Mouse (Mus musculus) thymus, postnatal 10 days (tissue): Measurements from ENCODE around the gene Pdlim7.

Experiments
- DNase-seq, 2 experiments: peaks; one replicate each; pipeline ENCODE4 v3.0.0; 2021; ENCODE audit warnings: low spot score in 2 of 2

The Pdlim7 gene

DNA sequence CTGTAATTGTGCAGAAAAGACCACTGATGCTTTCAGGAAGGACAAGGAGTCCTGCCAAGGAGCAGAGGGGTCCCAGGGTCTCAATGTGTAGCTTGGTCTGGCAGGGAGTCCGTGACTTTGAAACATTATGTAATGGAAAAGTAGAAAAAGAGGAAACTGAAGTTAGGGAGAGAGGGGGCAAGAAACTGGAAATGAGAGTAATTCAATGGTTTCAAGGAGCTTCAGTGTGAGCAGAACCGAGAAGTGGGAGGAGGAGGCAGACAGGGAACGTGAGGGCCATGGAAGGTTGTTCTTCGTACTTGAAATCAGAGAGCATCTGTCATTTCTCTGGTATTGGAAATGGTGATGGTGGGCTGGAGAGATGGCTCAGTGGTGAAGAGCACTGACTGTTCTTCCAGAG is 6.1 kb upstream of the Pdlim7 start:
- DNase-seq: no peak

DNA sequence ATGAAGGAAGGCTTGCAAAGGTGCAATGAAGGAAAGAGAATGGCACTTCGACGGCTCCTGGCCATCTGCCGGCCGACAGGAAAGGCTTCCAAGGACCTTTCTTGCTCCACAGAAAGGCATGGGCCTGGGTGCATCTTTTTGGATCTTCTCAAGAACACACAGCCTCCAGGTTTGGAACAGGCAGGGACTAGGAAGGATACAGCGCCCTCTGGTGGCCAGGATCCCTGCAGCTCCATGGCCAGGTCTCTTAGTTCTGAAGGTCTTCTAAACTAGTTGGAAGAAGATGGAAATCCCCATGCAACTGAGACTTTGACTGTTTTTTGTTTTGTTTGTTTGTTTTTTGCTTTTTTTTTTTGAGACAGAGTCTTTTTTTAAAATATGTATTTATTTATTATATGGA is 3.5 kb upstream of the Pdlim7 start:
- peak; percentile 53 to 90 for DNase-seq

DNA sequence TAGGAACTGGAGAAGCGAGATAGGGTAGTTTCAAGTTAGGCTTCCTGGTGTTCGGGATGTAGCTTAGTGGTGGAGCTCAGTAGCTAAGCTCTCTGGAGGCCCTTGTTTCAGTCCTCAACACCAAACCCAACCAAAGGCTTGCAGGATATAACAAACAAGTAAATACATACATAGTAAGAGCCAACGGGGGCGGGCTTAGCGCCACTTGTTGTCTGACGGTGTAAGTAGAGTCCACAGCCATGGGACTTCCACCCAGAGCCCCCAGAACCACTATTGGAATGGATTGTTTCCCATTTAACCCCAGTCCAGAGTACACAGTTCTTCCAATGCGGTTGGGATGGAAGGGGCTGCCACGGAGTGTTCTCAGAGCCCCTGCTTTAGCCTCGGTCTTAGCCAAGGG is 352 bp upstream of the Pdlim7 start:
- DNase-seq: no peak

DNA sequence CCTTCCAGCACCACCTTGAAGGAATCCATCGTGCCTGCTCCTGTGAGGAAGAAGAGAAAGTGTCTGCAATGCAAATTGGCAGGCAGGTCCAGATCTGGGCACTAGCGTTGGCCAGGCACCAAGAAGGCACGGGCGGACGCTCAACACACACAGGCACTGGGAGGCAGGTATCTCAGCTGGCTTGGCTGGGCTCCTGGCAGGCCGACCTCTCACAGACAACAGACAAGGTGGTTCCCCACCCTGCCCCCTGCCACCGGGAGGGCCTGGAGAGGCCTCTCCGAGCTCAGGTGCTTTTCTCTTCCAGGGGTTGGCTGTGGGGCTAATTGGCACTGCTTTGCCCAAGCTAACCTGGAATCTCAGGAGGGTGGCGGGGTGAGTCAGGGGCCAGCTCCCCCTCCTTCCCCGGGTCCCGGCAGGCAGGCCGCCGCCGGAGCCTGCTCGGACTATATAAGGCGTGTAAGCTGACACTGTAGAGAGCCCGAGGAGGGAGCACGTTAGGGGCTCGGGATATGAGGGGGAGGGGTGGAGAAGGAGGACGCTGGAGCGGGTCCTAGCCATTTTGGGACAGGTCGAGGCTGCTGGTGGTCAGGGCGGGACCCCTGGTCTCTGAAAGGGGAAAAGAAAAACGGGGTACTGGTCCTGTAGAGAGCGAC is 971 bp downstream of the Pdlim7 start:
- DNase-seq: no peak

DNA sequence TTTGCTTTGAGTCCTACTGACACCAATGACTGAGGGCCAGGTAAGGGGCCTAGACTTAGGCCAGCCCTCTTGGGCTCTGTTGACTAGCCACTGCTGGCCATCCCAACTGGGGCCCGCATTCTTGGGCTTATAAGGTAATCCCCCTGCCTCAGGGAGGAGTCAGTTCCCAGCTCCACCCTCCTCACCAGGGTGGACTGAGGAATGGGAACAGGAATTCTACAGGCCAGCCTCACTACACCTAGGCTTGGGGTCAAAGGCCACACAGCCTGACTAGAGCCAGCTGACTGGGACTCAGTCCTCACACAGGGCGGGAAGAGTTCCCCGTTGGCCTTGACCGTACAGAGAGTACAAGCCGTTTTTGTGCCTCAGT is 2.0 kb downstream of the Pdlim7 start:
- DNase-seq: no peak

DNA sequence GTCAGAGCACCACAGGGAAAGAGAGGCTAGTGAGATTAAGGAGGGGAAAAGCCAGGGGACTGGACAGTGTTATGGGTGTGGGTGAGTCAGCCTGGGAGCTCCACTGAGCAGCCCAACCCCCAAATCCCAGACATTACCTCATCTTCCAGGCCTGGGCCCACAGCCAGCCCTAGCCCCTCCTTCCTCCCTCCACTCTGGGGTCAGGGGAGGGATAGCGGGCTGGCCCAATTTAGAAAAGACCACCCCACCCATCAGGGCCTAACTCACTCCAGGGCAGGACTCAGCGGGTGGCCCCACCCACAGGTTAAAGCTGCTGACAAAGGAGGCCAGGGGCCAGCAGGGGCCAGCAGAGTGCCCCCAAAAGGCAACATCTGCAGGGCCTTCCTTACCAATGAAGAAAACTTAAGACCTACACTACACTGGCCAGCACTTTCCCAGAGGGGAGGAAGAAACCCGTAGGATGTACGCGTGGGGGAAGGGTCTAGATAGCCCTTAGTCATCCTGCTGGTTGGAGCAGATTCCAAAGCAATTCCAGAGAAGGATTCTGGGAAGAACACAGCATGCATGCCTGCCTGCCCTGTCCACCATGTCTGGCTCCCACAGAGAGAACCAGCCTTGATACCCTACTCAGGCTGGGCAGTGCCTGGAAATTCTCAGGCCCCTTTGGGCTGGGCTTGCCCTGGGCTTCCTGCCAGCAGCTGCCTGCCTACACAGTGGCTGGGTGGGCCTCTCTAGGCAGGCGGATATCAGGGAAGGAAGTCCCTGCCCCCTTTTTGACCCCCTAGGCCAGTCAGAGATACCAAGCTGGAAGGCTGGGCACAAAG is 2.6 kb downstream of the Pdlim7 start:
- DNase-seq: no peak

DNA sequence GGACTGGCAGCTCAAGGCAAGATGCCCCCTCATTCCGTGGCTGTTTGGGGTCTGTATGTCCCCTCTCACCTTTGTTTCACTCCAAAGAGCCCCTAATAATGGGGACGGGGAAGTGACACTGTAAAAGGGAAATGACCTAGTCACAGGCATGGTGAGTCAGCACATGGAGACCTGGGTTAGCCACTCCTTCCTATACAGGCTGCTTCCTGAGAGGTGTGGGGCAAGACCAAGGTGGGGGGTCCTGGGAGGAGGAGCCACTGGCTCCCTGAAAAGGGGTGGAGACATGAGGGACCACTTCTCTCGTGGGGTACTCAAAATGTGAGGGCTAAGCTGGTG is 3.2 kb downstream of the Pdlim7 start:
- no peak for DNase-seq

DNA sequence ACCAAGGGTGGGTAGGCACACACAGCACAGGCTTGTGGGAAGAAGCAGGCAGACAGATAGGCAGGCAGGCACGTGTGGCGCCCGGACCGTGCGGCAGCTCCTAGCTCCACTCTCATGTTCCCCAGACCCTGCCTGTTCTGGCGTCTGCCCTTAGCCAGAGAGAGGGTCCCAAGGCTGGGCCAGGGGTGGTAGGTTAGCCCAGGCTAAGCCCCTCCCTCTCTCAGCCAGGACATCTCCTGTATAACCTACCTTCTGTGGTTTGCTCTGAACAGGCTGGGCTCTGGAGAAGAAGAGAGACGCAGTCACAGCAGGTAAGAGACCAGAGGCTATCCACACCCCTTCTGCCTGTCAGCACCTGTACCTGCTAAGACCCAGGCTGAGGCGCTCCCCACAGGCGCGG is 4.9 kb downstream of the Pdlim7 start:
- DNase-seq: no peak

DNA sequence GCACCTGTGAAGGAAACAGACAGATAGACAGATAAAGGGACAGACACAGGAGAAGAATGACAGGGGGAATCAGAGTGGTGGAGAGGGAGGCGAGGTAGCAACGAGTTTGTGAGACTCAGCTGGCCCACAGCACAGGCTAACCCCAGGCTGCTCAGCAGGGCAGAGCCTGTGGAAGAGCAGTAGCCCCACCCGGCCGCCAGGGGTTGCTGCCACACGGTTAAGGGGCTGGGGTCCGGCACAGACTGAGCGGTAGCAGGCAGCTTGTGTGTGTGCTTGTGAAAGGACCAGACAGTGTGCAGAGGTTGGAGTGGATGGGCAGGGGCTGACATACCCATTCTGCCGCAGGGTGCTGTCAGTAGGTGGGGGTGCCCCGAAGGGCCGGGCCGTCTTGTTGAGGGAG is 5.6 kb downstream of the Pdlim7 start:
- no peak for DNase-seq

DNA sequence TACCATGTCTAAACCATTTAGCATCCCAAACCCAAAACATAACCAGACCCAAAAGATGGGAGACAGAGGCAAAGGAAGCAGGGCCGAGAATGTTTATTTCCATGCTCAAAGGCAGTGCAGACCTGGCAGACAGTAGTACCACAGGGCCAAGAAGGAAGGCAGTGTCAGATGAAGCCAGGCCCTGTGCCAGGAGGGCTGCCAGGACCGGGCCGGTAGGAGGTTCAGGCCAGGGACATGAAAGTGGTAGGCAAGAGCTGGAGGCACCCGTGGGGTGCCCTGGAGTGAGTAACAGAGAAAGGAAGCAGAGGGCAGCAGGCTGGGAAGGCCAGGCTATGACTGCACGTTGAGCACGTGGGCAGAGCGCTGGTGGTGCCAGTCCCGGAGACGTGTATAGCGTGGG is 6.8 kb downstream of the Pdlim7 start:
- no peak for DNase-seq

DNA sequence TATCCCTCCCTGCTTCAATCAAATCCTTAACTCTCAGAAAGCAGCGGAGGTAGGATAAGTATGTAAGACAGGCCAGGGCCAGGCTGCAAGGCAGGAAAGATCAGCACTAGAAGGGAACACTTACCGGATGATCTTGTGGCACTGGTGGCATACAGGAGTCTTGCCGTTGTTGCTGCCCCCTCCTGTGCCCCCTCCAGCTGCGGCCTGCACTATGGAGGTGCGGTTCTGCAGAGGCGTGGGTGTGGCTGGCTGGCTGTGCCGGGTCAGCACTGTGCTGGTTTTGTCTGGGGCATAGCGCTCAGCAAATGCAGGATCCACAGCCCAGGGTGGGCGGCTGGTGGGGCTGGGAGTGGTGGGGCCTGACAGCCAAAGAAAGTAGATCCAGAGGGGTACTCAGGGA is 7.7 kb downstream of the Pdlim7 start:
- DNase-seq: no peak

DNA sequence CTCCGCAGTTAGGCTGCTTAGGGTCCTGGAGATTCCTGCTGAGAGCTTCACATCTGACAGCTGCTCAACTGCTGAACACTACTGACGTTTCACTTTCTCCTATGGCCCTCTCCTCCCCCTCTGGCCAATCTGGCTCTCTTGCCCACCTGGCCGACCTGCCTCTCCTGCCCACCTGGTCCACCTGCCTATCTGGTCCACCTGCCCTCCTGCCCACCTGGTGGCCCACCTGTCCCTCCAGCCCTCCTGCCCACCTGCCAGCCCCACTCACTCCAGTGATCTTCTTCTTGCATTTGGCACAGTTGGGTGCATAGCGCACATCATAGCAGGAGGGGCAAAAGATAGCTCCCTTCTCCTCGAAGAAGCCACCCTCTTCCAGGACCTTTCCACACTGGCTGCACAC is 9.1 kb downstream of the Pdlim7 start:
- DNase-seq: no peak

DNA sequence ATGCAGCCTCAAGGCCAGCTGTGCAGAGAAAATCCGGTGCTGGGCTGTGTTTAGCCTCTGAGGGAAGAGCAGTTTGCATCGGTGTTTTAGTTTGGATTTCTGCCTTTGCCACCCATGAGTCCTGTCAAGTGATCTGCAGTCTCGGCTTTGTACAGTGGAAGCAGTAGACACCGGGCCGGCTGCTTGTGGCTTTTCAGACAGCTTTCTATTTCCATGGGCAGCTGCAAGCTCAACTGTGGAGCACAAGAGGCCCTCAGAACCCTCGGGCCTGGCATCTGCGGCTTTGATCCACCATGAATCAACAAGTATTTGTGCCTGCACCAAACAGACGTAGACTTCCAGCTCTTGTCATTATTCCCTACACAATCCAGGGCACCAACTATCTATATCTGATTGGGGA is 11.1 kb downstream of the Pdlim7 start:
- DNase-seq: no peak

DNA sequence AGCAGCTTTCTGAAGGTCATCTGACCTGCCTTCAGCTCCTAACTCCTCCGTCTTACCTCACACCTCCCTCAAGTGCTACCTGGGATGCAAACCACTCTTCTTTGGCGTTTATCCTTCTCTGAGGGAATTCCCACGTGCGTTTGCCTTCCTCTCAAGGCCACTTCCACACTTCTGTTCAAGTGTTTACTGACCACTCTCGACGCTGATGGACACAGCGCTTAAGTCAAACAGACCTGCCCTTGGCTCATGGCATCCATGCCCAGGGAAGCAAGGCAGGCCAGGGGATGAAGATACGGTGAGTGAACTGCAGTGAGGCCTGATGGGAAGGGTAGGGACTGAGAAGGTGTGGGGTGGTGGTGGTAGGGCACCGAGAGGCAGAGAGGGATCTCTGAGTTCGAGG is 12.9 kb downstream of the Pdlim7 start:
- no peak for DNase-seq

DNA sequence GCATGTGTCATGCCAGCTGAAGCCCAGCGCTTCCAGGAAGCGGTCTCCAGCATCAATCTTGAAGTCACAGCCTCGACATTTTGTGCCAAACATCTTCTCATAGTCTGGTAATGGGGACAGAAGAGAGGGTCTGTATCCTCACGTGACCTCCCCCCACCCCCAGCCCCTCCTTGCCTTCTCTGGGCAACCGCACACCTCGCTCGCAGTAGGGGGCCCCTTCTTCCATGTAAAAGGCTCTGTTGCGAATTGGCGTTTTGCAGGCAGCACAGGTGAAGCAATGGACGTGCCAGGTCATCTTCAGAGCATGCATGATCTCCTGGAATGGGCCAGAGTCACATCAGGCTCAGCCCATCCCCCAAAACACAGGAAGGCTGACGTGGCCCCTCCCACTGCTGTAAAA is 14.6 kb downstream of the Pdlim7 start:
- DNase-seq: no peak

DNA sequence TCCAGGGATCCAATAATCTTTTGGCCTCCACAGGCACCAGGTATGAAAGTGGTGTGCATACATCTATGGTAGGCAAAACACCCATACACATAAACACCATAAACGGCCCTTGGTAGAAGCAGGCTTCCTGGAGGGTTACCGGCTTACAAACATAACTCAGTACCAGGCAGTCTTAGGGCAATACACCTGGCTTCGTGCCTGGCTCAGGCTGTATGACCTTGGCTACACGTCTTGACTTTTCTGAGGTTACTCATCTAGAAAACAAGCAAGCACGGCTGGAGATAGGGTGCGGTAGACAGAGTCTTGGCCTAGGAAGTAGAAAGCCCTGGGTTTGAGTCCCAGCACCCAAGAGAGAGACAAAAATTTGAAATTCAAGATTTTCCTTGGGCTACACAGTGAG is 16.8 kb downstream of the Pdlim7 start:
- DNase-seq: no peak

DNA sequence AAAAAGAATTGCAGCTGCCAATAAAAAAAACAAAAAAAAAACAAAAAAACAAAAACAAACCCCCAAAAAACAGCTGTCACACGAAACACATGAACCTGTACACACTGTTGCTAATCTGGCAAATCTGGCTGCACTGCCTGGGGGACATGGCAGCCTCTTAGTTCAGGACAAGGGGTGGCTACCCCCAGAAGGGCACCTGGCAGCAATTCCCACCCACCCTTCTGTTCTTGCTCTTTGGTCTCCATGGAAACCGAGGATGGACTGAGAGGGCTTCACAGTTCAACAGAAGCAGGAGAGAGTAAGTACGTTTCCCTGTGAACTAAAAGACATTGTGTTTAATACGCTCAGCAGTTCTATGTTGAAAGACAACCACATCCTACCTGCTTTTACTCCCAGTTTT is 17.8 kb downstream of the Pdlim7 start:
- no peak for DNase-seq

DNA sequence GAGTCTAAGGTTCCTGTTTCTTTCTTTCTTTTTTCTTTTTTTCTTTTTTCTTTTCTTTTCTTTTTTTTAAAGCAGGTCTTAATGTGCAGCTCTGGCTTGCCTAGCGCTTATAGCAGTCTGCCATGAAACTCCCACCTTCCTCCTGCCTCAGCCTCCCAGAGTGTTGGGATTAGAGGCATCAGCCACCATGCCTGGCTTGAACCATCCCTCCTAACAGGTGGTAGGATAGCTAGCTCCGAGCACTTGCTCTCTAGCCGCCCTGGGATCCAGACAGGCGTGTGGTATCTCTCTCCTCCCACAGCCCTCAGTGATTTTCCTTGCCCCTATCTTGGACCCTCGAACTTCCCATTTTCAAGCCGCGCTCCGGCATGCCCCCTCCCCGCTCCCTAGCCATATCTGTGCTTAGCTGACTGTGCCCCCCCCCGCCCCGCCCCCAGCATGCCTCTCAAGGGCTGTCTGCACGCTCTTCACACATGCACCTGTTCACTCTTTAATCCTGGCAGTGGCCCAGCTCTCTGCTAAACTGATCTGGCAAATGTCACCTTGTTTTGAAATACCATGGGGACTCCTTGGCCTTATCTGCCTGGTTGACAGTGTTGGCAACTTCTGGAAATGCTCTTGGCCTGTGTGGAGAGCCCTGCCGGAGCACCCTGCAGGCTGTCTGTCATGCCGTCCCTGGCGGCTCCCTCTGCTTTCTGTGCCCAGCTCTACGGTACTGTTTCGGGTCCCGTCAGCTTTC is 18.4 kb downstream of the Pdlim7 start:
- DNase-seq: no peak

DNA sequence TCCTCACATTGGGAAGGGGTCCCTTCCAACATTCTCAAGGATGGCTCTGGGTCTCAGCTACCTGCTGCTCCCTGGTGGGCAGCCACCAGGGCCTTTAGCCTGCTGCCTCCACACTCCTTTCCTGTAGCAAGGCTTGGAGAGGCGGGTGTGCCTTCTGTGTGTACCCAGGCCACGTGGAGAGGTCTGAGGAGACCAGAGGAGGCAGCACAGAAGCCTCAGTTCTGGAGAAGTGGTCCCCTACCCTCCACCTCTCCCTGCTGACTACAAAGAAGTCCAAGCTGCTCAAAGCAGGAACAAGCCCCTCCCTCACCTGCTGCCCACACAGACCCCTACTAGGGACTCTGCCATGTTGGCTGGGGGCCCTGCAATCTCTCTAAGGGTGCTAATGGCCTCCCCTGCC is 19.2 kb downstream of the Pdlim7 start:
- no peak for DNase-seq

DNA sequence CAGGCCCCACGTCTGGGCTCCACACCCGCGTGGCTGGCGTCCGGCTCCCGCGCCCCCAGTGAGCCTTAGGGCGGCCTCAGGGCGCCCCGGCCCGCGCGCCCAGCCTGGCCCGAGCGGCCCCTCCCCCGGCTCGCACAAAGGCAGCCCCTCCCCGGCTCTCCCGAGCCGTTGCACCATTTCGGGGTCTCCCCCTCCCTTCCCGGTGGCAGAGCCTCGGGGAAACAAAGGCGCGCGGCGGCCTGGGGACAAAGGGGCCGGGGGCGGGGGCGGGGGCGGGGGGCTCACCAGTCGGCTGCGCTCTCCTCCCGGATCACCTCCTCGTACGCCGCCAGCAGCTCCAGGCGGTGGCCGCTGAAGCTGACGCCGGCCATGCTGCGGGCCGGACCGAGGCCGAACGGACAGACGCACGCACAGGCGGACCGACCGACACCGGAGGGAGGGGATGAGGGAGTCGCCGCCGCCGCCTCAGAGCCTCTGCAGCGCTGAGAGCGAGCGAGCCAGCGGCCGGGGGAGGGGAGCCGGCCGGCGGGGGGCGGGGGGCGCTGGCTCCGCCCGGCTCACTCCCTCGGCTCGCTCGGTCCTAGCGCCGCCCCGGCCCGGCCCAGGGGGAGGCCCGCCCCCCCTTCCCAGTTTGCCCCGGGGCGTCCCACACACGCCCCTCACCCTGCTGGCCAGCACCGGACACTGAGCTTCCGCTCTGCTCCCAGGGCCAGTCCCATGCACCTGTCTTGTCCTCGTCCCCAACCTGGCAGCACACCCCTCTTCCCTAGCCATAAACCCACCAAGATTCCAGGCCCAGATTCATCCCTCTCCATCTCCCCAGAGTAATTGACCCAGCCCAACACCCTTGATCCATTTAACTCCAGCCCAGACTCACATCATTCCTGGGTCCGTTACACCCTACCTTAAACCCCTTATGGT is 25.6 kb downstream of the Pdlim7 start, which contains the start of gene Dbn1:
Gene Dbn1, minus strand, starts transcription at position 534 of the 921 bp plus-strand sequence.
- no peak for DNase-seq

DNA sequence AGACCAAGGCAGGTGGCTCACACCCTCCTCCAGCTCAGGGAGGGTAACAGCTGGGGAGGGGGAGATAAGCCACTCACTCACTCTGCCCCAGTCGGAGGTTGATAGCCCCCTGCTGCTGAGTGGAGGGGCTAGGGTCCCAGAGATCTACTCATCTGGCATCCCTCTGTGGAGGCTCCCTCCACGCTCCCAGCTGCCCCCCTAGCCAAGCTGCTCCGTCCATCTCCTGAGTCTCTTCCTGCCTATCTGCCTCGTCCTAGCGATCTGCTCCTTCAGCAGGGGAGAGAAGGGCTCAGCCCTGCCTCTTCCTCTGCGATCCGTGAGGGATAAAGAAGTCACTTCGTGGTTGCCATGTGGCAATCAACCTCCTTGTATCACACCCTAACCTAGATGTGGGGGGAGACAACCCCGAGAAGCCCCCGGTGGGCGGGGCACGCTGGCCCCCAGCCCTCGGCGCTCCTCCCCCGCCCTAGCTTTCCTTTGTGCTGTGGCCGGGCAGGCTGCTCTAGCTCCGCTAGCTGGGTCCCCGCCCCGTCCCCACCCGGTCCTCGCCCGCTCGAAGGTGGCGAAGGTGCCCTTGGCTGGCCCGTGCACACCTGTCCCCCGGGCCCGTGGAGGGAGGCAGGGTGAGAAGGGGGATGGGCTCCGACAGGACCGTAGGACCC is 26.4 kb downstream of the Pdlim7 start:
- no peak for DNase-seq
